Mouse (Mus musculus) liver, embryonic 14.5 days (tissue): Measurements from ENCODE around the gene Wipf2. TPM values are rescaled to one million over a fixed set of nuclear protein-coding genes. Genes with fewer than 3 reads are reported as not detected.
A peak's percentile ranks its signal among the peaks of the same experiment; 100 is the strongest.

ENCODE experiments used
- ATAC-seq: fragments of 200-750 bp; cut with Nextera tagmentation; 2 replicates; pipeline ENCODE4 v1.8.0; 2017; ENCODE audit warnings: moderate number of reproducible peaks, mild to moderate bottlenecking, moderate library complexity; ENCODE audit not compliant: insufficient read depth
- DNase-seq, 3 experiments: peaks; one replicate each; pipeline ENCODE4 v3.0.0-alpha.2; 2012 to 2013; ENCODE audit warnings: low read depth in 3 of 3, low spot score in 3 of 3
- H3K27ac ChIP-seq: fragments of 300-500 bp; sonication (generic); 2 replicates; pipeline ENCODE4 v1.5.1; 2014; ENCODE audit warnings: moderate library complexity, mild to moderate bottlenecking, control low read depth, inconsistent platforms
- H3K27me3 ChIP-seq: fragments of 300-500 bp; sonication (generic); 2 replicates; pipeline ENCODE4 v1.6.1; 2014; ENCODE audit warnings: mild to moderate bottlenecking, low read length, moderate library complexity; ENCODE audit not compliant: control insufficient read depth, insufficient read depth
- H3K36me3 ChIP-seq: fragments of 300-500 bp; sonication (generic); replicated peaks from 2 replicates; pipeline ENCODE4 v1.6.1; 2014; ENCODE audit warnings: low read depth; ENCODE audit not compliant: control insufficient read depth, insufficient read depth
- H3K4me1 ChIP-seq, 2 experiments: fragments of 200-500 bp in 1 of 2; fragments of 300-500 bp in 1 of 2; sonication (generic) in 1 of 2; replicated peaks; 2 replicates each; pipeline ENCODE4 v1.6.1; 2012 to 2014; ENCODE audit warnings: antibody characterized with exemption in 1 of 2, inconsistent platforms in 1 of 2, low read length in 1 of 2; ENCODE audit not compliant: control insufficient read depth in 2 of 2, insufficient read depth in 2 of 2
- H3K4me2 ChIP-seq: fragments of 300-500 bp; sonication (generic); 2 replicates; pipeline ENCODE4 v1.6.1; 2014; ENCODE audit warnings: low read depth, mild to moderate bottlenecking, control low read depth, moderate library complexity
- H3K4me3 ChIP-seq, 2 experiments: fragments of 200-500 bp in 1 of 2; fragments of 300-500 bp in 1 of 2; sonication (generic) in 1 of 2; 2 replicates each; pipeline ENCODE4 v1.5.1; 2012 to 2014; ENCODE audit warnings: low read depth in 2 of 2, low read length in 2 of 2, mild to moderate bottlenecking in 2 of 2, control low read depth in 1 of 2, inconsistent platforms in 1 of 2, moderate library complexity in 1 of 2; ENCODE audit not compliant: insufficient read depth in 1 of 2
- H3K9ac ChIP-seq: fragments of 300-500 bp; sonication (generic); replicated peaks from 2 replicates; pipeline ENCODE4 v1.6.1; 2014; ENCODE audit warnings: mild to moderate bottlenecking, control low read depth, moderate library complexity
- H3K9me3 ChIP-seq: fragments of 300-500 bp; sonication (generic); 2 replicates; pipeline ENCODE4 v1.6.1; 2016; ENCODE audit warnings: low read length, mixed read lengths; ENCODE audit not compliant: control insufficient read depth
- CTCF ChIP-seq: IDR thresholded peaks from 2 replicates; pipeline ENCODE4 v1.5.1; 2016; ENCODE audit warnings: antibody characterized with exemption, low read depth, control low read depth
- EP300 ChIP-seq: IDR thresholded peaks from 2 replicates; pipeline ENCODE4 v1.6.1; 2016; ENCODE audit warnings: antibody characterized with exemption, low read depth
- WGBS: fragments of 180-500 bp; shearing (Covaris S2); extraction: QIAGEN DNeasy Blood & Tissue Kit; methylation state at CpG from one replicate; pipeline ENCODE4 v1.1.7; 2014; ENCODE audit not compliant: insufficient replicate concordance; 5-methylcytosine and 5-hydroxymethylcytosine counted together
- polyA plus RNA-seq, 2 experiments: library from polyadenylated mRNA; depleted of rRNA in 1 of 2; stranded (reverse) in 1 of 2; unstranded in 1 of 2; fragments of >200 nt; fragmentation: Nextera tagmentation in 1 of 2; extraction: Ambion mirVana in 1 of 2; gene quantifications; 2 replicates each; pipeline versions ENCODE4 v1.2.1 to v1.2.3; 2012 to 2014

The Wipf2 gene
- polyA plus RNA-seq, 2 experiments: 1.1 to 2.1 TPM

GRCm38 (mm10) chr11:98839897-98840296 lies 23.5 kb upstream of the Wipf2 start:
- WGBS: 50% methylated on average over 10 of the region's 10 CpGs
- no peaks in the 10 kb centered on the region for H3K36me3 ChIP-seq
- ATAC-seq: no peak
- H3K9ac ChIP-seq: no peak overlapping the region
- no peak overlapping the region for H3K27ac ChIP-seq
- H3K4me2 ChIP-seq: no peak overlapping the region
- no peak for DNase-seq
- H3K9me3 ChIP-seq: no peaks in the 10 kb centered on the region
- H3K4me3 ChIP-seq: no peak overlapping the region
- peaks cover 0 to 5% of the 10 kb centered on the region in 2 experiments; a peak in 3 of 4 replicates for H3K4me1 ChIP-seq
- TF ChIP-seq EP300 (no peak), CTCF (no peak)
- peaks cover 23% of the 10 kb centered on the region for H3K27me3 ChIP-seq

GRCm38 (mm10) chr11:98846016-98846415 lies 17.4 kb upstream of the Wipf2 start:
- H3K36me3 ChIP-seq: no peaks in the 10 kb centered on the region
- no peak overlapping the region for H3K4me2 ChIP-seq
- H3K9me3 ChIP-seq: no peaks in the 10 kb centered on the region
- DNase-seq (no peak), ATAC-seq (no peak)
- no peak overlapping the region for H3K27ac ChIP-seq
- WGBS: 56% methylated on average over 13 of the region's 13 CpGs
- no peaks in the 10 kb centered on the region for H3K4me1 ChIP-seq
- H3K4me3 ChIP-seq: no peak overlapping the region
- no peaks in the 10 kb centered on the region for H3K27me3 ChIP-seq
- H3K9ac ChIP-seq: no peak overlapping the region
- 0 out of 2 replicates have a peak, but pooled peaks have one; percentile 2 for TF ChIP-seq CTCF
- no peak for TF ChIP-seq EP300

- no peaks in the 10 kb centered on the region for H3K27me3 ChIP-seq
- H3K4me3 ChIP-seq: no peak overlapping the region
- TF ChIP-seq EP300 (no peak), CTCF (no peak)
- no peak overlapping the region for H3K4me2 ChIP-seq
- H3K27ac ChIP-seq: no peak overlapping the region
- no peak overlapping the region for H3K9ac ChIP-seq
- no peak for ATAC-seq
- 61% methylated on average over 19 of the region's 19 CpGs for WGBS
- no peak for DNase-seq
- no peaks in the 10 kb centered on the region for H3K36me3 ChIP-seq
- no peaks in the 10 kb centered on the region for H3K4me1 ChIP-seq
- no peaks in the 10 kb centered on the region for H3K9me3 ChIP-seq
Measured at GRCm38 (mm10) chr11:98846865-98847604, 16.4 kb upstream of the Wipf2 start.

GRCm38 (mm10) chr11:98849196-98849894 lies 14.1 kb upstream of the Wipf2 start:
- TF ChIP-seq EP300 (no peak), CTCF (no peak)
- Histone ChIP-seq H3K9ac (no peak overlapping the region), H3K27me3 (no peaks in the 10 kb centered on the region), H3K4me3 (no peak overlapping the region), H3K4me2 (peak overlapping the region; percentile 24; the same call in 1 of the 2 replicates), H3K27ac (no peak overlapping the region), H3K9me3 (no peaks in the 10 kb centered on the region), H3K4me1 (0 out of 4 replicates have a peak, but pooled peaks cover 0 to 3% of the 10 kb centered on the region in 2 experiments), H3K36me3 (no peaks in the 10 kb centered on the region)
- 32% methylated on average over 19 of the region's 19 CpGs for WGBS
- ATAC-seq (peak; percentile 24; the same call in 1 of the 2 replicates), DNase-seq (no peak)
